Mouse (Mus musculus): ENCODE measurements at regions not wholly inside any gene's neighbourhood (a gene's known extent, or its start where the extent isn't known, plus 50 kb on each side); places are given as distances from the start of the nearest gene placed in this dataset.

DNA sequence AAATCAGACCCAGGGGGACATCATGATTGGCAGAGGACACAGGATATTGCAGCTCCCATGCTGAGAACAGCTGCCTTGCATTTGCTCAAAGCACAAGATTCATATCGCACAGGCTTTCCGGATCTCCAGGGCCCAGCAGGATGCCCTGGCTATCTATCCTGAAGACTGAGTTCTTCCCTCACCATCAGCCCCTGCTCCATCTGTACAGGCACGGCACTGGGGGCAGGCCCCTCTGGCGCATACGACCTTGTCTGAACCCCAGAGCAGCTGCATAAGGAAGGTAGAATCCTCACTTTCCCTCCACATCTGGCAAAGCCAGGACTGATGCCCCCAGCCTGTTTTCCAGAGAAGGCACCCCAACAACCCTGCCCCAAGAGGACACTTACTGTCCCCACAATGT lies 266.8 kb downstream of the Tns1 start:
- peak; percentile 64 for DNase-seq

DNA sequence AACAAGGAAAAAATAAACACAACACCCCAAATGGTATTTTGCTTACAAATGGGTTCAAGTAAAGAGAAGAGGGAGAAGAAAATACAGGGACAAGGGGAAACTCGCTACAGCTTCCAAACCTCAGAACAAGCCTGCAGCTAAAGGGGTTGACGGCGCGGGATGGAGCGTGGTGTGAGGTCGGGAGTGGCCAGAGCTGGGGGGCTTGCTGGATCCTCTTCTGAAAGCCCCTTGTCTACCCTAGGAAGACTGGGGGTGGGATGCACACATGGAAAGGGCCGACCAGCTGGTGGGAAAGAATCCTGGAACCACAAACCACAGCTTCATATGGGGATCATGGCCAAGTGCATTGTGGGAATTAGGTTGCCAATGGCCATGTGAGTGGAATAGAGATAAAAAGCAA lies 267.4 kb downstream of the Tns1 start:
- no peak for DNase-seq

DNA sequence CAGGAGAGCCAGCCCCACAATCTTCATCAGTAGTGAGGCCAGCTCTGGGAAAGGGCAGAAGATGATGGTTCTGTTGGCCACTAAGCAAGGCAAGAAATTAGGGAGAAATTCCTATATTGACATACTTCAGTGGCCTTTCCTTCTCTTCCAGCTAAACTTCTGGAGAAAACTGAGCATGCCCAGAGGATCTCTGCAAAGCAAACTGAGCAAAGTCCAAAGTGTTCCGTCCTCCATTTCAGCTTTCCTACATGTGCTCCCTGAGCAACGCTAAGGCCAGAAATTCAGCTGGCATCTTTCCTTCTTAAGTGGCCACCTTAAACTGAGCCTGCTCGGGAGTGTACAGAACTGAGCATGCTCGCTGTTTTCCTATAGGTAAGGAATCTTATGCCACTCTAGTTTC lies 268.9 kb downstream of the Tns1 start:
- DNase-seq: no peak

DNA sequence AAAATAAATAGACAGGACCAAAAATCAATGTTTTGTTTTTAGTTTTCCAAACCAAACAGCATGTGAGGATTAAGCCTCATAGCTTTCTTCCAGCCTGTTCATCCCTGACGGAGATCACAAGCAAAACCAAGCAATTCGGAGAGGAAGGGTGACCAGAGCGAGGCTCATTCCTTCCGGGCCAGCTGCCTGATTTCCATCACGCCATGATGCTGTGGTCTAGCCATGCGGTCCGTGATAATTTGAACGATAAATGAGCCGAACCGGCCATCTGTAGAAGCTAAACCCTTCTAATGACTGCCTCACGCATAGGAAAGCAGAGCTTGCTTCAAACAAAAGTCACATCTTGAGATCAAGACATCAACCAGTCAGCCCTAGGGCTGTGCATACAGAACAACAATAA lies 270.4 kb downstream of the Tns1 start:
- DNase-seq: no peak

DNA sequence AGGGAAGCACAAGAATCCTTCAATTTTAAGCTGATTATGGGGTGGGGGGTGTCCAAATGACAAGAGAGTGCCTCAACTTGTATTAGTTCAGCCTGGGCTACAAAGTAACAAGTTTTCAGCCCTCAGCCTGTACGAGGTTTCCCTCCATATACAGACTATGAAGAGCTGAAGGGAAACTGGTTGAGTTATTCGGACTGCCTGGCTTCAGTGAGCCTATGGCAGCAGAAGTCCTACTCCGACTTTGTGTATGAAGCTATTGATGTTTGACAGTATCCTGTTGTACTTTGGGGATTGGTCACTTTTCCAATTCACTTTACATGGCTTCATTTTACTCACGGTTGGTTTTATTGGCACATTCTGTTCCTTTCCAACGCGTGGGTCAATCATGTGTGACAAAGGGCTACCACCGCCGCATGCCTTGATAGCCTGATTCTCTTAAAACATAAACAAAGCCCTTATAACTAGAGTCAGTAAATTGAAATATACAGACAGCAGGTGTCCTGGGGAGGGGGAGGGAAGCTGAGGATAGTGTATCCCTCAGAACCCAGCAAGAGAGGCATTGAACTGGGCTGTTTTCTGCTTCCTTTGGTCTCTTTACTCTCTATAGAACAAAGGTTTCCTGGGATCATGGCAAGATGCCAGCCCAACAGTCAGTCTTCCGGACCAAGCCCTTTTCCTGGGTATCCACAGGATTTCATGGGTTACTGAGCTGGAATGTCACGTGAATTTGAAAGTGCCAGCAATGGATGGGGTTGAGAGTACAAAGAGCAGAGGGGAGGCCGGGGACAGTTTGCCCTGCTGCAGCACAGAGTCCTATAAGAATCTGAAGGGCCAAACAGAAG lies 273.9 kb downstream of the Tns1 start:
- peak; percentile 73 for DNase-seq

DNA sequence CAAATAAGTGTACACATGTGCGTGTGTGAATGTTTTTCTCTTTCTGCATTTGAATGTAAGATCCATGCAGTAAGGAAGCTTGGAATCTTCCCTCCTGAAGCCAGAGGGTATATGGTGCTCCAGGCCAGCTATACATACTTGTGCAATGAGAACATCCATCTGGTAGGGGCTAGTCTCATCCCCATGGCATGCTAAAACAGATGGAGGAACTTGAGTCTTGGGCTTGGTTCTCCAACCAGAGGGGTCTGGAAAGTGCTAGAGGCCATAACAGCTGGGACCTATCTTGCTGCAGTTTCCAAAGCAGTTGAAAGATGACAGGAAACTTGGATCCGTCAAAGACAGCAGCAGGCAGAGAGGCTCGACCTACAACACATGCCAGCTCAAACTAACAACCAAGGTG lies 275.9 kb downstream of the Tns1 start:
- DNase-seq: peak; percentile 61

DNA sequence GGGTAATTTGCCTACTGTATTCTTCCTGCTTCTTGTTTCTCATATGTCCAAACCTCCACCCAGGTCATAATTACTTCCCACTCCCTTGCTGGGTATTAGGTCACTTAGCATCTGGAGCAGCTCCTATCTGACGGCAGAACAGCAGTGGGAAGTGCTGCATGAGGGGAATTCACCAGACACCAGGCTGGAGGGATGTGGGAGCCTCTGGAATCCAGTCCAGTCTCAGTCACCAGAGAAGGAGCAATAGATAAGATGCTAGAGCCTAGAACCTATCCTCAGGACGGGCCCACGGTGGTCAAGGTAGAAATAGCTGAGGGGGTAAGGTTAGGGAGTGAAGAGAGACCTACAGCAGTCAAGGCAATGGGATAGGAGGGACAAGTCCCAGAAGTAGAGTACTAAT lies 277.1 kb downstream of the Tns1 start:
- DNase-seq: peak; percentile 53

DNA sequence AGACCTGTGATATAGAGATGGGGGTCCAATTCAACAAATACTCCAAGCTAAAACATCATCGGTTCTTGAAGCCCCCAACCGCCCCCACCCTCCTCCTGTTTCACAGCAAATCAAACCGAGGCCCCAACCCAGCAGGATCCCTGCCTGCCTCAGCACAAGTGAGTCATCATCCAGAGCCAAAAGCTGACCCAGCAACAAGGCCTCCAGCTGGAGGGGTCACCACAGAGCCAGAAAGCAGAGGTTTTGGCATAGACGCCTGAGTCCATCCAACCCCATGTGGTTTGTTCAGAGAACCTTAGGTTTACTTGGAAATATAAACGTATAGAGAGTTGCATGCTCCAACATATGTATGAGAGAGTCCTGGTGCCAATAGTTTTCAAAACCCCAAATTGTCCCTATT lies 279.1 kb downstream of the Tns1 start:
- no peak for DNase-seq

DNA sequence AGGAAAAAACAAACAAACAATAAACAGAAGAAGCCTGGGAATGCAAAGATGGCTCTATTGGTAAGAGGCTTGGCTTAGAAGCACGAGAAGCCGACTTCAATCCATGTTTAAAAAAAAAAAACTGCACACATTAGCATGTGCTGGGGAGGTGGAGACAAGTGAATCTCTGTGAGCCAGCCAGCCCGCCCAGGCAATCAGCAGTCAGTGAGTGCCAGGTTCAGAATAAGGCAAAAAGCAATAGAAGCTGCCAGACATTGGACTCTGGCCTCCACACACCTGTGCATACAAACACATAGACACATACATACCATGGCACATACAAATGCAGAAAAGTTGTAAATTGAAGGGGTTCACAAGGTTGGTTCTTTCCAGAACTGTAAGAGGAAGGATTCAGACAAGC lies 279.7 kb downstream of the Tns1 start:
- DNase-seq: no peak

DNA sequence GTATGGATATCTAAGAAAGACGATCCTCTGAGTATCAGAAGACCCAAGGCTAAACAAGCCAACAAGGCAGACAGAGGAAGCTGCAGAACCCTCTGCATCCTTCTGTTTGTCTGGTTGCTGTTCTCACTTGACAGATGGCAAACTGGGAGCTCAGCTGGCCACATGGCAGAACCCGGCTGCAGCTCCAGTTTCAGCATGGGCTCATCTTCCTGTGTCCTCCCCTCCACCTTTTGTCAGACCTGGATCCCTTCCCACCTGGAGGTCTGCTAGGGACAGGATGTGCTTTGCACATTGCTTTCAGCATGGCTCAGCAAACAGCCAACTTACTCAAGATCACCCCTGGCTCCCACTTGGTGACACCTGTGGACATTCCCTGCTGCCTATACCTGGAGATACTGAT lies 284.9 kb downstream of the Tns1 start:
- no peak for DNase-seq

DNA sequence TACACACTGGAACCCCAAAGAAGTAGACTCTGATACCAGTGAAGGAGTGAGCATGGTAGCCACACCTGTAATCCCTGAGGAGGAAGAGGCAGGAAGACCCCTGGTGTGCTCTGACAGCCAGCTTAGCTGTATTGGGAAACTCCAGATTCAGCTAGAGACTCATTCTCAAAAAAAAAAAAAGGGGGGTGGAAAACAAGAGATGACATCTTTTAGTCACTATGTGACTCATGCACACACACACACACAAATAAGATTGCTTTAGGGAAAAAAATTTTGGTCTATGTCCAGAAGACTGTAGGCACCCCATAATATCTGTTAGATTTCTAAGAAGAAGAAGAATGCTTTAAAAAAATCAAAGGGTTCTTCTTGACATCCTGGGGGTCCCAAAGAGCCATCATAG lies 287.6 kb downstream of the Tns1 start:
- no peak for DNase-seq

DNA sequence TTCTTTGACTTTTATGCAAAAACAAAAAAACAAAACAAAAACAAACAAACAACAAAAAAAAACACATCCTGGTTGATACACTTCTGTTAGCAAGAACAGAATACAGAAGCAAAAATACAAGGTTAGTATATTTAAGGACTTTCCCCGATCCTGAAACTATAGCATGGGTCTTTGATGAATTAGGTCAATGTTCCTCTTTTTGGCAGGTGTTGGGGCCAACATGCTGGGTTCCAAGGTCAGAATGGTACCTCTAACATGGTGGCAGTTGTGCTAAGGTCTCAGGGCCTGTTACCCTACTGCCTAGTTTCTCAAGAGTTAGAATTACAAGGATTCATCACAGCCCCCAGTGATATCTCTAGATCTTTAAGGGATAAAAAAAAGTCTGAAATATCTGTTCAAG lies 289.7 kb downstream of the Tns1 start:
- no peak for DNase-seq

DNA sequence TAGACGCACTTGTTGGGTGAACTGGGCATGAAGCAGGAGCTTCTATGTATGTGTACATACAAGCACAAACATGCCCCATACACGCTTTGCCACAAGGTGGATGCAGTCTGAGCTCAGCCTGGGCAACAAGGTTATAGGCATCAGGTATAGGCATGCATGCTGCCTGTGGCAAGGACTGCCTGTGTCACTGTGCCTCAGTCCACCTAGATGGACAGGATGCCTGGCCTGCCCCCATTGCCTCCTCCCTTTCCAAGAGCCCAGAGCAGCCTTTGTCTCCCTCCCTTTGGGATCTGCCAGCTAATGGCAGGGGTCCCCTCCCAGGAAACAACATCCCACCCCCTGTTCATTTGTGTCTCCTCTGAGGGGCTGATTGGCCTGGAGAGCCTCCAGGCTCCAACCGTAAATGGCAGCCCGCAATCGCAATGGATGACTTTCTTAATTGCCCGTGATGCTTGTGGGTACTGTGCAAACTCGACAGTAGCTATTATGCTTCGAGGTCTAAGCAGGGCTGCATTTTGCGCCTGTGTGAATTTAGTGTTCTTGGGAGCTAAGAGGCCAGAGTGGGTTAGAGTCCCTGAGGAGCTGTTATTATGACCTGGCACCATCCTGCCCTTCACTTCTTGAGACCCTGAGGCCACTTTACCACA lies 293.6 kb downstream of the Tns1 start:
- DNase-seq: no peak

DNA sequence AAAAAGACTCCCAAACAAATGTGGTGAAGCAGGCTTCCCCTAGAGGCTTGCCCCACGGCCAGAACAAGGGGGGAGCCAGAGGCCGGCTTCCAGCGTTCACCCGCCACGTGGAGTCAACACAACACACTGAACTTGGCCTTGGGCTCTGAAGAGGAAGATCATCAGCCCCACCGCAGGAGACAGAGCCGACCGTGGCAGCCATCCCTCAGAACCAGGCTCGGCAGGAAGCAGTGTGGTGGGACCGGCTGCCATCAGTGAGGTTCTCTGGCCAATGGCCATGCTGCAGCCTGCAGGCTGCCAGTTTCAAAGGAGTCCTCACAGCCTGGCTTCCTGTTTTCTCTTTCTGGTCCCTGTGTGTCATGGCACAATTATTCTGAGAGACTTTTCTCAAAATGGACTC lies 295.3 kb downstream of the Tns1 start:
- peak; percentile 94 for DNase-seq

DNA sequence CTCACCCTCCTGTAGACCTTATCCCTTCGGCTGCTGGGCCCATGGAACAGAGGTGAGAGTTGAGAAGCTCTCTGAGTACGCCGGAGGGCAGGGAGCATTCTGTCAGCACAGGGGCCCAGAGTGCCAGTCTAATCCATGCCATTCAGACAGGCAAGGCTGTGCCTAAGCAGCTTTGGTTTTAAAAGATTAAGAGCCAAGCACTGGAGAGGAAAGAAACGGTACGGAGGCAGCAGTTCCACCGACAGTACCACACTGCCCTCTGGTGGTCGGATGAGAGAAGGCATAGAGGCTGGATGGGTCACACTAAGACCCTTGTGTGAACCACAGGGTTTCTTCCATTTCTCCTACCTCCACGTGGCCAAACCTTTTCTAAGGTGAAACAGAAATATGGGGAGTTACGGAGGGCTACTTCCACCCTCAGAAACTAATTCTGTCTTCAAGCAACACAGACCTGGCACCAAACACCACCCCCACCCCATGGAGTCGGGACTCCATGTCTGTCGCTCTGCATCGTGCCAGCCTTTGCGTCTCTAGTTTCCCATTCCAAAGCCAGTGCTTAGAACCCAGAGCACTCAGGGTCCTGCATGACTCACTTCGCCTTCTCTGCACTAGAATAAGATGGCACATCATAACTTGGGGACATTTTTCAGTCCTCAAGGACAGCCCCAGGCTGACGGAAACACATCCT lies 297.9 kb downstream of the Tns1 start:
- DNase-seq: peak; percentile 95

DNA sequence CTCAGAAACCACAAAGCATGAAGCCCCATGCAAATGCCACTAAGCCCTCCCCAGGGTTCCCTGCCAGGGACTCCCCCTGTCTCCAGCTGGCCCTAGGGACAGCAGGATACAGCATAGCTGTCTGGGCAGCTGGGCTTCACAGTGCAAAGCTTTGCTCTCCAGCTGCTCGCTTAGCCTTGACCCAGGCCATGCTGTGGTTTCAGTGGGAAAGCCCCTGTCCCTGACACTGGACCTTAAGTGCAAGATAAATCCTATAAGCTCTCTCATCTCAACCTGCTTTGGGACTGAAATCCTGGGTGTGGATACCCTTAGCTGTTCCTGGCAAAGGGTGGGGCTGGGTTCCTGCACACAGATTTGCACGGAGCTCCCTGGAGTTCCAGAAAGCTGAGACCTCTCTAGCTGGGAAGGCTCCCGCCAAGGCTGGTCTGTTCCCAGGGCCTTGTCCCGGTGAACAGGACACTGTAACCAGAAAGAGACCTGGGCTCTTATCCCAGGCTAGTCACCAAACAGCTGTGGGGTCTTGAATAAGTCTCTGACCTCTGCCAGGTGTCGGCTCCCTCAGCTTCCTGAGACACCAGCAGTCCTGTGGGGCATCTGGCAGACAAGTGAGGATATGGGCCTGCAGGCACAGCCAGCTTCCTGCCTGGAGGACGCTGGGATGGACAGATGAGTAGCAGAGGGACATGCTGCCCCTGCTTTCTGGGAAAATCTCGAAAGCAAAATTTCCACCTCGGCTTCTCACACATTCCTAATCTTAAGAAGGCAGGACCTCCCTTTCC lies 299.7 kb downstream of the Tns1 start:
- peak; percentile 97 for DNase-seq

DNA sequence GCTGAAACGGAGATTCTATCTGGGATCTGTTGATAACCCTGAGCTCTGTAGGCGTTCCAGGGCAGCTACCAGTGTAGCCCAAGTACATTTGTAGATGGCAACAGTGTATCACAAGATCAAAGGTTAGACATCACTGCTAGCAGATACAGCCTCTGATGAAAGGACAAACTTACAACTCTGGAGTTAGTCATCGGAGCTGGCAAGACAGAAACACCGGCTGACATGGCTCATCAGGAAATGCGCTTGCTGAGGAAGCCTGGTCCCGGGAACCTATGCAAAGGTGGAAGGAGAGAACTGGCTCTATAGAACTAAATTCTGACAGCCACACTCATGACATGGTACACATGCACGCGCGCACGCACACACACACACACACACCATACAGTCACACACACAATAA lies 300.5 kb downstream of the Tns1 start:
- peak; percentile 84 for DNase-seq

DNA sequence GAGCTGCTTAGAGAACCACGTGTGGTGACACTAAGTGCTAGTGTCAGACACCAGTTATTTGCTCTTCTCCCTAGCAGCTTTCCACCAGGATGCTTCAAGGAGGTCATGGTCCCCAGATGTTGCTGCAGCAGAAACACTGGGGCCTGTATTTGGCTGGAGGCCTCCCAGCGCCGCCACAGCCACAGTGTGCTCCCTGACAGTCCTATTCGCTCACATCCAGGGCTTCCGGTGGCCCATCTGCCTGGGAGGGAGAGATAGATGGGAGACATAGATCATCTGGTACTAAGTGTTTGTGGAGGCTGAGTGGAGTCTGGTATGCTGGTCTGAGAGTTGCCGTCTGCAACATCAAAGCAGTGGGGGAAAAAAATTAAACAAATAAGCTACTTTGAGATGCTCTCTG lies 301.6 kb downstream of the Tns1 start:
- DNase-seq: peak; percentile 93

DNA sequence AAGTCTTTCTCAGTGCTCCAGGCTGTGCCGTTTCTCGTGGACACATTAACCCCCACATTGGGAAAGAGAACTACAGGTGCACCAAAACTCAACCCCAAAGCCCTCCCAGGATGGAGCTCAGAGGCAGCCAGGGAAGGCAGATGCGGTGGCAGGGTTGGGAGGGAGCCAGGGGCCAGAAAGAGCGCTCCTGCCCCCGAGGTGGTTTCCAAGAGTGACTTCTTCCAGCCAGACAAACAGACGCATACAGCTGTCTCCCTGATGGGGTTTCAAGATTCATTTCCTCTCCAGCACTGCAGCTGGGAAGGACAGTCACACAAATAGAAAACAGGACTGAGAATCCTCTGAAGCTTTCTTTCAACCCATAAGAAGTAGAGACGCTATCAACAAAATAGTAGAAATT lies 303.5 kb downstream of the Tns1 start:
- peak; percentile 96 for DNase-seq

DNA sequence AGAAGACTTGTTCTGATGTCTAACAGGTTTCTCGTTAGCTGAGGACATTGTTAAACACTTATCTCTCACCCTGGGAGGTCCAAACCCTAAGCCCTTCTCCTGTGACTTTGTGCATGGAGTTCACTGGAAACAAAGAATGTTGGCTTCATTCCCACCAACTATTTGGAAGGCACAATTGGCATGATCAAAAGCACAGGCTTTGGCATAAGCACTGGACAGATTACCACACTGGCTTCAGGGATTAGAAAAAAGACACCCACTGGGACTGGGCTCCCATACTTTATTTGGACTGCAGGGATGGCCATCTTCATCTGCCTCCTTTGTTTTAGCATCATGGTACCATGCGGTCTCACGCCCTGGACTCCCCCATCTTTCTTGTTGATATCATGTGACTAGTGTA lies 317.0 kb downstream of the Tns1 start:
- DNase-seq: peak; percentile 89

DNA sequence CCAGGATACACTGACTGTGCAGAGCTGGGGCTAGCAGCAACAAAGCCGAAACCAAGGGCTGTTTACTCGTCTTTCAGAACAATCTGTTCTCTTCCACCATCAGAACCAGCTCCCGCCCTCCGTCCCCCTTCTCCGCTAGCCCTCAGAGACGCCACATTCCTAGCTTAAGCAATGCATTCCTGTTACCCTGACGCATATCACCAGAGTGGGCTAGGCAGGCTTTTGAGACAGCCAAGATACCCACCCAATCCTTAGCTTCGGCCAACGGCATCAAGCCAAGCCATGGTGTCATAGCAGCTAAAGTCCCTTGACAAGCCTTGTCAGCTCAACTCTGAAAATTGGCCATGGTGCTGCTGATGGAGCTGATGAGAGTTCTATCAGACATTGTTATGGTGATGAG lies 319.1 kb downstream of the Tns1 start:
- peak; percentile 98 for DNase-seq

DNA sequence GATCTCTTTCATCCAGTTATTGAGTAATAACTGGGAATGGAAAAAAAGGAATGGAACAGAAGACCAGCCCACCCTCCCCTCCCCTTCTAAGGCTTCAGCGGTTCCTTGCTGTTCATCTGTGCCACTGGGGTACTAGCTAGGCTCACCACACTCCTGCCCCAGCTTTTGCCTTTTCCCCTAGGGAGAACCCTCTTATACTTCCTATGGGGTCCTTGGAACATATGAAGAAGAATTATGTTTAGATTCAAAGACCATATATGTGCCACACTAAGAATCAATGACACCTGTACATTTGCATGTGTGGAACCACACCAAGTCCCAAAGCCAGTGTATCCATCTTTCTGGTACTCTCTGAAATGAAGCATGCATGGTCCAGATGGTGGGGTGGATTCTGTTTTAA lies 324.3 kb downstream of the Tns1 start:
- peak; percentile 84 for DNase-seq

DNA sequence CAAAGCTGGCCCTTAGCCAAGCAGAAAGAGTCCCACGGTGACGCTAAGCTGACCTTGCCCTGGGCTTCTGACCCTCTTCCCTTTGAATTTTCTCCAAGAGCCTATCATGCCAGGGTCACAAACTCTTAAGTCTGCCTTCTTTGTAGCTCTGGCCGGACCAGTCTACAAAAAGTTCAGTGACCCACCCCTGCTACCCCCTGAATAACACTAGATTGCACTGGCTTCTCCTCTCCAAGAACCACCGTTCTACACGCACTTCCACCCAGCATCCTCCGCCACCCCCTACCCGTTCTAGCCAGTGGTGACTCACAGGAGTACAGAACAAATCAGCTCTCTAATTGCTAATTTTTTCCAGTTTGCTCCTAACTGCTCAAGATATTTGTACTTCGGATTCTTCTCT lies 325.0 kb downstream of the Tns1 start:
- peak; percentile 96 for DNase-seq
